ENCODE assay signal across 17 mouse cellular contexts in genomic region chr11:43189817-43190593, GRCm38 (mm10). TPM values are rescaled to one million over a fixed set of nuclear protein-coding genes. Genes with fewer than 3 reads are reported as not detected.
"Had no signal": no experiment of that assay in that cellular context is flagged by ENCODE, and none has a peak within 500 bp of the region (broad histone marks: within the 10 kb centered on the region; RNA-seq: fewer than 3 reads in every experiment).

No protein-coding gene starts in this region.

- H3K36me3 ChIP-seq: kidney, embryonic 15.5 days; limb, embryonic 15.5 days; liver, embryonic 12.5 days; lung, embryonic 15.5 days; midbrain, embryonic 15.5 days; neural tube, embryonic 12.5 days; stomach, embryonic 15.5 days had no signal

- ATAC-seq: intestine, embryonic 16.5 days; liver, embryonic 12.5 days; midbrain, embryonic 15.5 days had no signal

- H3K4me2 ChIP-seq: kidney, embryonic 15.5 days; limb, embryonic 15.5 days; liver, embryonic 12.5 days; lung, embryonic 15.5 days; midbrain, embryonic 11.5 days; midbrain, embryonic 15.5 days; neural tube, embryonic 12.5 days; stomach, embryonic 15.5 days had no signal

- H3K9me3 ChIP-seq: kidney, embryonic 15.5 days; limb, embryonic 15.5 days; liver, embryonic 12.5 days; lung, embryonic 15.5 days; megakaryocyte, embryonic 14.5 days; midbrain, embryonic 15.5 days; neural tube, embryonic 12.5 days; stomach, embryonic 15.5 days had no signal

- H3K27me3 ChIP-seq: kidney, embryonic 15.5 days; limb, embryonic 15.5 days; liver, embryonic 12.5 days; lung, embryonic 15.5 days; megakaryocyte, embryonic 14.5 days; midbrain, embryonic 15.5 days; neural tube, embryonic 12.5 days; stomach, embryonic 15.5 days had no signal

- H3K4me3 ChIP-seq: kidney, embryonic 15.5 days; limb, embryonic 15.5 days; liver, embryonic 12.5 days; lung, embryonic 15.5 days; megakaryocyte, embryonic 14.5 days; midbrain, embryonic 15.5 days; neural tube, embryonic 12.5 days; stomach, embryonic 15.5 days had no signal

- H3K9ac ChIP-seq: kidney, embryonic 15.5 days; limb, embryonic 15.5 days; liver, embryonic 12.5 days; lung, embryonic 15.5 days; midbrain, embryonic 15.5 days; neural tube, embryonic 12.5 days; stomach, embryonic 15.5 days had no signal

- H3K27ac ChIP-seq: kidney, embryonic 15.5 days; limb, embryonic 15.5 days; liver, embryonic 12.5 days; lung, embryonic 15.5 days; macrophage; midbrain, embryonic 15.5 days; neural tube, embryonic 12.5 days; stomach, embryonic 15.5 days had no signal

- DNase-seq: kidney, adult 2 months; kidney, postnatal 14 days; lung, postnatal 14 days; thymus, postnatal 36 days had no signal

- H3K4me1 ChIP-seq: kidney, embryonic 15.5 days; limb, embryonic 15.5 days; liver, embryonic 12.5 days; lung, embryonic 15.5 days; megakaryocyte, embryonic 14.5 days; midbrain, embryonic 15.5 days; neural tube, embryonic 12.5 days; stomach, embryonic 15.5 days had no signal

RNA-seq across cellular contexts. Expression of gene Atp10b, which starts 40.3 kb away (rescaled TPM):
- total RNA-seq: monocyte, adult 5-6 weeks had no signal
- polyA plus RNA-seq: liver, embryonic 12.5 days; macrophage; spleen, adult 2 months had no signal
